Mouse (Mus musculus) lung, postnatal 0 days (tissue): ENCODE measurements at regions not wholly inside any gene's neighbourhood (a gene's known extent, or its start where the extent isn't known, plus 50 kb on each side); places are given as distances from the start of the nearest gene placed in this dataset.

Source experiments
- ATAC-seq: fragments of 200-750 bp; cut with Nextera tagmentation; 2 replicates; pipeline ENCODE4 v1.8.0; 2017; ENCODE audit warnings: moderate library complexity
- DNase-seq: peaks from one replicate; pipeline ENCODE4 v3.0.0-alpha.2; 2016; ENCODE audit warnings: low spot score
- H3K27ac ChIP-seq: fragments of 300-500 bp; sonication (generic); 2 replicates; pipeline ENCODE4 v1.5.1; 2014; ENCODE audit warnings: antibody characterized with exemption, mild to moderate bottlenecking, low read length, mixed read lengths
- H3K27me3 ChIP-seq: fragments of 300-500 bp; sonication (generic); replicated peaks from 2 replicates; pipeline ENCODE4 v1.6.1; 2014; ENCODE audit warnings: low read length, mixed read lengths; ENCODE audit not compliant: insufficient read depth
- H3K36me3 ChIP-seq: fragments of 300-500 bp; sonication (generic); 2 replicates; pipeline ENCODE4 v1.6.1; 2014; ENCODE audit warnings: low read length, mixed read lengths; ENCODE audit not compliant: insufficient read depth
- H3K4me1 ChIP-seq: fragments of 300-500 bp; sonication (generic); 2 replicates; pipeline ENCODE4 v1.6.1; 2014; ENCODE audit warnings: antibody characterized with exemption, low read depth, low read length, mixed read lengths; ENCODE audit not compliant: insufficient read depth
- H3K4me2 ChIP-seq: fragments of 300-500 bp; sonication (generic); replicated peaks from 2 replicates; pipeline ENCODE4 v1.6.1; 2014; ENCODE audit warnings: low read depth, mild to moderate bottlenecking, low read length, moderate library complexity, mixed read lengths
- H3K4me3 ChIP-seq: fragments of 300-500 bp; sonication (generic); 2 replicates; pipeline ENCODE4 v1.5.1; 2014; ENCODE audit warnings: low read depth, low read length
- H3K9ac ChIP-seq: fragments of 300-500 bp; sonication (generic); replicated peaks from 2 replicates; pipeline ENCODE4 v1.6.1; 2014; ENCODE audit warnings: low read depth, mild to moderate bottlenecking
- H3K9me3 ChIP-seq: fragments of 300-500 bp; sonication (generic); 2 replicates; pipeline ENCODE4 v1.6.1; 2016; ENCODE audit warnings: low read length, mixed read lengths
- CTCF ChIP-seq: IDR thresholded peaks from 2 replicates; pipeline ENCODE4 v1.5.1; 2016; ENCODE audit warnings: antibody characterized with exemption, mild to moderate bottlenecking
- EP300 ChIP-seq: IDR thresholded peaks from 2 replicates; pipeline ENCODE4 v1.6.1; 2016; ENCODE audit warnings: antibody characterized with exemption, mild to moderate bottlenecking, control low read depth
- WGBS: fragments of 180-500 bp; shearing (Covaris S2); extraction: QIAGEN DNeasy Blood & Tissue Kit; methylation state at CpG from one replicate; pipeline ENCODE4 v1.1.7; 2014; 5-methylcytosine and 5-hydroxymethylcytosine counted together

- Histone ChIP-seq H3K27me3 (no peaks in the 10 kb centered on the region), H3K4me2 (no peak overlapping the region), H3K27ac (peak overlapping the region; percentile 43; the same call in 1 of the 2 replicates)
These were observed 114.4 kb downstream of the Gm10260 start for GRCm38 (mm10) chr13:97646021-97646385.

GRCm38 (mm10) chr13:97645107-97646020 lies 115.1 kb downstream of the Gm10260 start:
- Histone ChIP-seq H3K27ac (0 out of 2 replicates have a peak overlapping the region, but pooled peaks have one; percentile 43), H3K27me3 (no peaks in the 10 kb centered on the region), H3K36me3 (no peaks in the 10 kb centered on the region), H3K9ac (no peak overlapping the region), H3K9me3 (no peaks in the 10 kb centered on the region), H3K4me1 (peaks cover 9% of the 10 kb centered on the region; the same call in 1 of the 2 replicates), H3K4me3 (no peak overlapping the region), H3K4me2 (no peak overlapping the region)
- WGBS = 24% methylated on average over 15 of the region's 15 CpGs
- DNase-seq (peak; percentile 91), ATAC-seq (peak; percentile 88)
- TF ChIP-seq EP300 (no peak; the same call in 1 of the 2 replicates), CTCF (no peak)

More at GRCm38 (mm10) chr13:97646021-97646385, 114.4 kb downstream of the Gm10260 start:
- Histone ChIP-seq H3K4me1 (peaks cover 9% of the 10 kb centered on the region; the same call in 1 of the 2 replicates), H3K36me3 (no peaks in the 10 kb centered on the region), H3K9me3 (no peaks in the 10 kb centered on the region), H3K9ac (no peak overlapping the region), H3K4me3 (no peak overlapping the region)
- TF ChIP-seq EP300 (no peak), CTCF (no peak)
- WGBS = 46% methylated on average over 7 of the region's 7 CpGs
- no peak for DNase-seq
- ATAC-seq = peak; percentile 23

- 44% methylated on average over 3 of the region's 3 CpGs for WGBS
- H3K4me2 ChIP-seq = no peak overlapping the region
- no peak for DNase-seq
- H3K27ac ChIP-seq = no peak overlapping the region
- no peaks in the 10 kb centered on the region for H3K27me3 ChIP-seq
- TF ChIP-seq CTCF (no peak), EP300 (no peak)
- H3K4me3 ChIP-seq = no peak overlapping the region
- H3K4me1 ChIP-seq = peaks cover 4% of the 10 kb centered on the region; the same call in 1 of the 2 replicates
- no peaks in the 10 kb centered on the region for H3K9me3 ChIP-seq
- H3K36me3 ChIP-seq = no peaks in the 10 kb centered on the region
- ATAC-seq = no peak
- no peak overlapping the region for H3K9ac ChIP-seq
These were observed 120.2 kb downstream of the Gm10260 start for GRCm38 (mm10) chr13:97640236-97640635.

DNA sequence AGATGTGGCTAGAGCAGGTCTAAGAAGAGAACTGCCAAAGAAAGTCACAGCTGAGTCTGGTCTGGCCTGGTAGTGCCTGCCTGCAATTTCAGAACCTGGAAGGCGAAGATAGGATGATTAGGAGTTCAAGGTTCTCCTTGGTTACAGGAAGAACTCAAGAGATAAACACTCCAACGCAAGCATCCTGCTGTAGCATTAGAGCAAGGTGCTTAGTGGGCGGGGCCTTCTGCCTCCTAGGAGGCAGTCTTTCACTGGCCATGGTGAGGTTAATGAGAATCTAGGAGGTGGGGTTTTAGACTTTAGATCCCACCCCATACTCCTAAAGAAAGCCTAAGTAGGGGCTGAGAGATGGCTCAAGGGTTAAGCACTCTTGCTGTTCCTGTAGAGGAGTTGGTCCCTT lies 120.8 kb downstream of the Gm10260 start:
- Histone ChIP-seq H3K27me3 (no peaks in the 10 kb centered on the region), H3K4me1 (no peaks in the 10 kb centered on the region), H3K9me3 (no peaks in the 10 kb centered on the region), H3K36me3 (no peaks in the 10 kb centered on the region), H3K9ac (no peak overlapping the region), H3K27ac (no peak overlapping the region), H3K4me3 (no peak overlapping the region), H3K4me2 (no peak overlapping the region)
- DNase-seq (no peak), ATAC-seq (no peak)
- TF ChIP-seq EP300 (no peak), CTCF (no peak)
- 70% methylated on average over 3 of the region's 3 CpGs for WGBS

- H3K36me3 ChIP-seq = no peaks in the 10 kb centered on the region
- TF ChIP-seq EP300 = no peak
- TF ChIP-seq CTCF = no peak
- no peaks in the 10 kb centered on the region for H3K27me3 ChIP-seq
- H3K4me3 ChIP-seq = no peak overlapping the region
- WGBS = 55% methylated on average over 5 of the region's 5 CpGs
- peak; percentile 61 for DNase-seq
- H3K4me1 ChIP-seq = no peaks in the 10 kb centered on the region
- H3K27ac ChIP-seq = no peak overlapping the region
- no peak overlapping the region for H3K9ac ChIP-seq
- no peak overlapping the region for H3K4me2 ChIP-seq
- no peaks in the 10 kb centered on the region for H3K9me3 ChIP-seq
- ATAC-seq = peak; percentile 48
These were observed 121.9 kb downstream of the Gm10260 start for GRCm38 (mm10) chr13:97638457-97639088.

- Histone ChIP-seq H3K4me1 (no peaks in the 10 kb centered on the region), H3K9ac (no peak overlapping the region), H3K4me2 (no peak overlapping the region), H3K4me3 (no peak overlapping the region), H3K27ac (no peak overlapping the region), H3K36me3 (no peaks in the 10 kb centered on the region), H3K9me3 (no peaks in the 10 kb centered on the region), H3K27me3 (no peaks in the 10 kb centered on the region)
- TF ChIP-seq EP300 = no peak
- TF ChIP-seq CTCF = no peak
- 90% methylated on average over 6 of the region's 6 CpGs for WGBS
- DNase-seq = no peak
- ATAC-seq = no peak
These were observed 122.9 kb downstream of the Gm10260 start for GRCm38 (mm10) chr13:97637506-97637905.
